Mouse (Mus musculus): Measurements from ENCODE around the gene Akt1.

Akt1 gene

GRCm38 (mm10) chr12:112627097-112627881 is 47.4 kb downstream of the Akt1 start:
- DNase-seq (ENCODE audit: low read depth): peak; percentile 89

- peak; percentile 16 for DNase-seq (ENCODE audit: low read depth)
Measured at GRCm38 (mm10) chr12:112626455-112626854, 48.2 kb downstream of the Akt1 start.

- DNase-seq (ENCODE audit: low read depth): no peak
Measured at GRCm38 (mm10) chr12:112625700-112626099, 49.0 kb downstream of the Akt1 start.

- DNase-seq (ENCODE audit: low read depth): peak; percentile 76
Measured at GRCm38 (mm10) chr12:112623742-112624141, 50.9 kb downstream of the Akt1 start.

GRCm38 (mm10) chr12:112621900-112622299 is 52.8 kb downstream of the Akt1 start:
- peak; percentile 66 for DNase-seq (ENCODE audit: low read depth)

- DNase-seq (ENCODE audit: low read depth): peak; percentile 41
Measured at GRCm38 (mm10) chr12:112620354-112621061, 54.2 kb downstream of the Akt1 start.

- peak; percentile 92 for DNase-seq (ENCODE audit: low read depth)
Measured at GRCm38 (mm10) chr12:112619686-112620353, 54.9 kb downstream of the Akt1 start, which contains the start of gene Adssl1. Adssl1 (plus strand) TSS chr12:112620045.

GRCm38 (mm10) chr12:112618981-112619685 is 55.6 kb downstream of the Akt1 start:
- peak; percentile 64 for DNase-seq (ENCODE audit: low read depth)

GRCm38 (mm10) chr12:112617898-112618380 is 56.7 kb downstream of the Akt1 start:
- DNase-seq (ENCODE audit: low read depth): peak; percentile 92

- DNase-seq (ENCODE audit: low read depth): peak; percentile 93
Measured at GRCm38 (mm10) chr12:112617184-112617583, 57.5 kb downstream of the Akt1 start.

- DNase-seq (ENCODE audit: low read depth): no peak
Measured at GRCm38 (mm10) chr12:112616668-112617067, 58.0 kb downstream of the Akt1 start.

GRCm38 (mm10) chr12:112609031-112609430 is 65.7 kb downstream of the Akt1 start:
- DNase-seq (ENCODE audit: low read depth): no peak

- DNase-seq (ENCODE audit: low read depth): peak; percentile 60
Measured at GRCm38 (mm10) chr12:112606998-112607397, 67.7 kb downstream of the Akt1 start.

- DNase-seq (ENCODE audit: low read depth): peak; percentile 75
Measured at GRCm38 (mm10) chr12:112605766-112606165, 68.9 kb downstream of the Akt1 start.

- DNase-seq (ENCODE audit: low read depth): peak; percentile 74
Measured at GRCm38 (mm10) chr12:112604709-112605649, 69.7 kb downstream of the Akt1 start.

- DNase-seq (ENCODE audit: low read depth): no peak
Measured at GRCm38 (mm10) chr12:112604022-112604421, 70.7 kb downstream of the Akt1 start.

Data from 416B (cell line).